Mouse (Mus musculus): ENCODE results near the gene Pttg1ip. TPM values are rescaled to one million over a fixed set of nuclear protein-coding genes. Genes with fewer than 3 reads are reported as not detected.

Pttg1ip gene
- 79.9 to 128 TPM (median 104 TPM) in 3 replicates for total RNA-seq (2017)

- ATAC-seq (replicated peaks; ENCODE audit: insufficient number of reproducible peaks, low FRiP score, low TSS enrichment, poor library complexity, severe bottlenecking), result peak; percentile 81
Measured at GRCm38 (mm10) chr10:77581408-77582284, at the start of gene Pttg1ip. Gene Pttg1ip (plus strand): TSS chr10:77581720.

GRCm38 (mm10) chr10:77532020-77532413 is 49.5 kb upstream of the Pttg1ip start:
- no peak for ATAC-seq (replicated peaks; ENCODE audit: insufficient number of reproducible peaks, low FRiP score, low TSS enrichment, poor library complexity, severe bottlenecking)

GRCm38 (mm10) chr10:77536727-77537126 is 44.8 kb upstream of the Pttg1ip start:
- peak; percentile 75 for ATAC-seq (replicated peaks; ENCODE audit: insufficient number of reproducible peaks, low FRiP score, low TSS enrichment, poor library complexity, severe bottlenecking)

GRCm38 (mm10) chr10:77537215-77538209 is 44.0 kb upstream of the Pttg1ip start:
- peak; percentile 2; the same call in 1 of the 2 replicates for ATAC-seq (replicated peaks; ENCODE audit: insufficient number of reproducible peaks, low FRiP score, low TSS enrichment, poor library complexity, severe bottlenecking)

- ATAC-seq (replicated peaks; ENCODE audit: insufficient number of reproducible peaks, low FRiP score, low TSS enrichment, poor library complexity, severe bottlenecking), result no peak
Measured at GRCm38 (mm10) chr10:77539320-77539945, 42.1 kb upstream of the Pttg1ip start.

- peak; percentile 24 for ATAC-seq (replicated peaks; ENCODE audit: insufficient number of reproducible peaks, low FRiP score, low TSS enrichment, poor library complexity, severe bottlenecking)
Measured at GRCm38 (mm10) chr10:77540576-77541102, 40.9 kb upstream of the Pttg1ip start.

GRCm38 (mm10) chr10:77541864-77542666 is 39.5 kb upstream of the Pttg1ip start:
- ATAC-seq (replicated peaks; ENCODE audit: insufficient number of reproducible peaks, low FRiP score, low TSS enrichment, poor library complexity, severe bottlenecking), result no peak

- ATAC-seq (replicated peaks; ENCODE audit: insufficient number of reproducible peaks, low FRiP score, low TSS enrichment, poor library complexity, severe bottlenecking), result no peak
Measured at GRCm38 (mm10) chr10:77543226-77543625, 38.3 kb upstream of the Pttg1ip start.

GRCm38 (mm10) chr10:77544916-77545315 is 36.6 kb upstream of the Pttg1ip start:
- ATAC-seq (replicated peaks; ENCODE audit: insufficient number of reproducible peaks, low FRiP score, low TSS enrichment, poor library complexity, severe bottlenecking), result no peak

GRCm38 (mm10) chr10:77548576-77548975 is 32.9 kb upstream of the Pttg1ip start:
- ATAC-seq (replicated peaks; ENCODE audit: insufficient number of reproducible peaks, low FRiP score, low TSS enrichment, poor library complexity, severe bottlenecking), result no peak

- peak; percentile 90 for ATAC-seq (replicated peaks; ENCODE audit: insufficient number of reproducible peaks, low FRiP score, low TSS enrichment, poor library complexity, severe bottlenecking)
Measured at GRCm38 (mm10) chr10:77550874-77551273, 30.6 kb upstream of the Pttg1ip start.

GRCm38 (mm10) chr10:77552162-77552561 is 29.4 kb upstream of the Pttg1ip start:
- ATAC-seq (replicated peaks; ENCODE audit: insufficient number of reproducible peaks, low FRiP score, low TSS enrichment, poor library complexity, severe bottlenecking), result no peak

GRCm38 (mm10) chr10:77553285-77553684 is 28.2 kb upstream of the Pttg1ip start:
- no peak for ATAC-seq (replicated peaks; ENCODE audit: insufficient number of reproducible peaks, low FRiP score, low TSS enrichment, poor library complexity, severe bottlenecking)

GRCm38 (mm10) chr10:77554918-77555317 is 26.6 kb upstream of the Pttg1ip start:
- ATAC-seq (replicated peaks; ENCODE audit: insufficient number of reproducible peaks, low FRiP score, low TSS enrichment, poor library complexity, severe bottlenecking), result no peak

- ATAC-seq (replicated peaks; ENCODE audit: insufficient number of reproducible peaks, low FRiP score, low TSS enrichment, poor library complexity, severe bottlenecking), result no peak
Measured at GRCm38 (mm10) chr10:77556631-77557030, 24.9 kb upstream of the Pttg1ip start.

GRCm38 (mm10) chr10:77557641-77558040 is 23.9 kb upstream of the Pttg1ip start:
- ATAC-seq (replicated peaks; ENCODE audit: insufficient number of reproducible peaks, low FRiP score, low TSS enrichment, poor library complexity, severe bottlenecking), result no peak

- no peak for ATAC-seq (replicated peaks; ENCODE audit: insufficient number of reproducible peaks, low FRiP score, low TSS enrichment, poor library complexity, severe bottlenecking)
Measured at GRCm38 (mm10) chr10:77560090-77560489, 21.4 kb upstream of the Pttg1ip start.

- ATAC-seq (replicated peaks; ENCODE audit: insufficient number of reproducible peaks, low FRiP score, low TSS enrichment, poor library complexity, severe bottlenecking), result no peak
Measured at GRCm38 (mm10) chr10:77560830-77561229, 20.7 kb upstream of the Pttg1ip start.
